Mouse (Mus musculus) heart, embryonic 12.5 days (tissue): ENCODE measurements around the gene Ap5s1. TPM values are rescaled to one million over a fixed set of nuclear protein-coding genes. Genes with fewer than 3 reads are reported as not detected.
A peak's percentile ranks its signal among the peaks of the same experiment; 100 is the strongest.
"Not testable (repeated sequence)": the region's sequence is repeated elsewhere in the genome, so short reads cannot be mapped to it uniquely, and the experiment has no call there.

Experiments used
- ATAC-seq: fragments of 200-750 bp; cut with Nextera tagmentation; 2 replicates; pipeline ENCODE4 v1.8.0; 2017; ENCODE audit warnings: moderate TSS enrichment, moderate library complexity; ENCODE audit not compliant: insufficient number of reproducible peaks, low FRiP score
- H3K27ac ChIP-seq: fragments of 300-500 bp; sonication (generic); 2 replicates; pipeline ENCODE4 v1.5.1; 2016; ENCODE audit warnings: mild to moderate bottlenecking, moderate library complexity; ENCODE audit not compliant: poor library complexity, severe bottlenecking
- H3K27me3 ChIP-seq: fragments of 300-500 bp; sonication (generic); replicated peaks from 2 replicates; pipeline ENCODE4 v1.6.1; 2016; ENCODE audit warnings: mild to moderate bottlenecking, moderate library complexity
- H3K36me3 ChIP-seq: fragments of 300-500 bp; sonication (generic); 2 replicates; pipeline ENCODE4 v1.6.1; 2016; ENCODE audit warnings: mild to moderate bottlenecking, moderate library complexity
- H3K4me1 ChIP-seq: fragments of 300-500 bp; sonication (generic); replicated peaks from 2 replicates; pipeline ENCODE4 v1.6.1; 2016; ENCODE audit warnings: mild to moderate bottlenecking
- H3K4me2 ChIP-seq: fragments of 300-500 bp; sonication (generic); 2 replicates; pipeline ENCODE4 v1.6.1; 2016; ENCODE audit warnings: mild to moderate bottlenecking, moderate library complexity
- H3K4me3 ChIP-seq: fragments of 300-500 bp; sonication (generic); 2 replicates; pipeline ENCODE4 v1.5.1; 2016; ENCODE audit warnings: mild to moderate bottlenecking
- H3K9ac ChIP-seq: fragments of 300-500 bp; sonication (generic); 2 replicates; pipeline ENCODE4 v1.6.1; 2016; ENCODE audit warnings: mild to moderate bottlenecking, moderate library complexity
- H3K9me3 ChIP-seq: fragments of 300-500 bp; sonication (generic); replicated peaks from 2 replicates; pipeline ENCODE4 v1.6.1; 2016; ENCODE audit warnings: mild to moderate bottlenecking, moderate library complexity
- WGBS: fragments of 180-500 bp; shearing (Covaris S2); methylation state at CpG from one replicate; pipeline ENCODE4 v1.1.7; 2016; 5-methylcytosine and 5-hydroxymethylcytosine counted together
- polyA plus RNA-seq: library from polyadenylated mRNA; unstranded; fragments of >200 nt; fragmentation: Nextera tagmentation; extraction: Ambion mirVana; gene quantifications from 2 replicates; pipeline ENCODE4 v1.2.1, GENCODE M21; 2016

Ap5s1 gene
- polyA plus RNA-seq, 1 experiment from 2014 or later = 30.1 TPM

DNA sequence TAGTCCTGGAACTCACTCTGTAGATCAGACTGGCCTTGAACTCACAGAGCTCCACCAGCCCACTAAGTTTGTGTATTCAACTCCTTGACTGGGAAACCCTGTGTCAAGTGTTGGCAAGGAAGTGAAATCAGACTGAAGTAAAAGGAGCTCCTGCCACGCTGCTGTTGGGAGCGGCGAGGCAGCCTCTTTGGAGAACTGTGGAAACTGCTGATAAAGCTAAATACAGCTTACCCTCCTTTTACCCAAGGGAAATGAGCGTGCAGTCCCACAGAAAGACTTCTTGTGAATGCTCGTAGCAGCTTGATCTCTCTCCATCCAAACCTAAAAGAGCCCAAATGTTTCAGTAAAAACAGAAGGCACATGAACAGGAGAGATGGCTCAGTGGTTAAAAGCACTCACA is 15.7 kb downstream of the Ap5s1 start:
- peaks cover 11% of the 10 kb centered on the region for H3K4me1 ChIP-seq
- WGBS = 21% methylated on average over 5 of the region's 5 CpGs
- no peaks in the 10 kb centered on the region for H3K9me3 ChIP-seq
- H3K4me3 ChIP-seq = no peak overlapping the region
- no peak overlapping the region for H3K27ac ChIP-seq
- H3K27me3 ChIP-seq = no peaks in the 10 kb centered on the region
- no peak for ATAC-seq
- H3K9ac ChIP-seq = no peak overlapping the region
- no peaks in the 10 kb centered on the region for H3K36me3 ChIP-seq
- H3K4me2 ChIP-seq = no peak overlapping the region

DNA sequence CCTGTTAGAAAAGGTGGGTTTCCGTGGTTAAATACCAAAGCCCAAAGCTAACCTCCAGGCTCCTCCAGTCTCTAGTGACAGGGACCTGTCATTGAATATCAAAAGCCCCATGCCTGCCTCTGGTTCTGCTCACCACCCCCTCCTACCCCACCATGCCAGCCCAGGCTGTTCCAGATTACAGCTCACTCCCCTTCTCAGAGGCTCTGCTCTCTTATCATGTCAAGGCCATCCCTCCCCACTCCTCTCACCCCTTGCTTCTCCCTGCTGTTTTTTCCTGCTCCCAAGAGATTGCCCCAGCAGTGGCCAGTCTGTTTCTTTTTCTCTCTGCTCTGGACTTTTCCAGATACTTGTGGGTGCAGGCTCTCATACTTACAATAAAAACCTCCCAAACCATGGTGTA is 16.7 kb downstream of the Ap5s1 start:
- Histone ChIP-seq H3K9me3 (no peaks in the 10 kb centered on the region), H3K27me3 (no peaks in the 10 kb centered on the region), H3K36me3 (no peaks in the 10 kb centered on the region), H3K27ac (no peak overlapping the region), H3K9ac (no peak overlapping the region), H3K4me2 (no peak overlapping the region), H3K4me1 (peaks cover 11% of the 10 kb centered on the region), H3K4me3 (no peak overlapping the region)
- WGBS = 52% methylated on average over 1 of the region's 1 CpGs
- peak; percentile 83 for ATAC-seq

GRCm38 (mm10) chr2:131225178-131225577 is 18.3 kb downstream of the Ap5s1 start:
- WGBS = 87% methylated on average over 6 of the region's 6 CpGs
- H3K36me3 ChIP-seq = no peaks in the 10 kb centered on the region
- ATAC-seq = no peak
- H3K27ac ChIP-seq = no peak overlapping the region
- H3K27me3 ChIP-seq = no peaks in the 10 kb centered on the region
- no peak overlapping the region for H3K4me3 ChIP-seq
- no peak overlapping the region for H3K9ac ChIP-seq
- no peak overlapping the region for H3K4me2 ChIP-seq
- peaks cover 9% of the 10 kb centered on the region for H3K4me1 ChIP-seq
- H3K9me3 ChIP-seq = no peaks in the 10 kb centered on the region

DNA sequence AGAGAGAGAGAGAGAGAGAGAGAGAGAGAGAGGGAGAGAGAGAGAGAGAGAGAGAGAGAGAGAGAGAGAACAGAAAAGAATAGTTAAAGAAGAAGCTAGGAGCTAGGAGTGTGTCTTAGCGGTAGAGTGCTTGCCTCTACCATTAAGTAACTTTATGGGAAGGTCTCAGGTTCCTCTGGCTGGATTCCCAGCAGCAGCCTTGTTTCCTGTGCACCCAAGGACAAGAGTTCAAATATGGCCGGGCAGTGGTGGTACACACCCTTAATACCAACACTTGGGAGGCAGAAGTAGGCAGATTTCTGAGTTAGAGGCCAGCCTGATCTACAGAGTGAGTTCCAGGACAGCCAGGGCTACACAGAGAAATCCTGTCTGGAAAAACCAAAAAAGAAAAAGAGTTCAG is 19.8 kb downstream of the Ap5s1 start:
- H3K4me1 ChIP-seq, H3K4me3 ChIP-seq, H3K9me3 ChIP-seq, H3K9ac ChIP-seq, H3K27me3 ChIP-seq, H3K4me2 ChIP-seq, ATAC-seq, H3K27ac ChIP-seq, H3K36me3 ChIP-seq: not testable (repeated sequence)
- 69% methylated on average over 2 of the region's 2 CpGs for WGBS

DNA sequence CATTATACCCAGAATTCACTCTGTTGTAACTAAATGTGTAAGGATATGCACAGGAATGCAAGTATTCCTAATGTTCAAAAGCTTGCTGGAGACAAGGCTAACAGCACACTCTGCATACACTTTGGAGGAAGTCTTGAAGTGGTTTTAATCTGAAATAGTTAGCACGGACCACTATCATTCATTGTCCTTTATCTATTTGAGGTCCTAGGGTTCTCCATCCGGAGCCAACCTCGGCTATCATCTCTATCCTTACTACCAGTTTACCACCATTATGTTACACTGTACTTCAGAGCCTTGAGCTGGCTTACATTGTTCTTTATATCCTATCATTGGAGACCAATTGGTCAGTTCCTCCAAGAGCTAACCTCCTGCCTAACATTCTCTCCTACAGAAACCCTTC is 20.4 kb downstream of the Ap5s1 start:
- Histone ChIP-seq H3K4me2 (no peak overlapping the region), H3K36me3 (no peaks in the 10 kb centered on the region), H3K4me1 (peaks cover 4% of the 10 kb centered on the region), H3K27ac (no peak overlapping the region), H3K27me3 (no peaks in the 10 kb centered on the region), H3K9ac (no peak overlapping the region), H3K4me3 (no peak overlapping the region), H3K9me3 (no peaks in the 10 kb centered on the region)
- 75% methylated on average over 3 of the region's 3 CpGs for WGBS
- ATAC-seq = no peak

GRCm38 (mm10) chr2:131232558-131232957 is 25.7 kb downstream of the Ap5s1 start:
- WGBS = 85% methylated on average over 2 of the region's 2 CpGs
- no peak for ATAC-seq
- no peak overlapping the region for H3K4me2 ChIP-seq
- no peak overlapping the region for H3K27ac ChIP-seq
- H3K4me3 ChIP-seq = no peak overlapping the region
- H3K4me1 ChIP-seq = peaks cover 19% of the 10 kb centered on the region
- H3K9ac ChIP-seq = no peak overlapping the region
- peaks cover 4% of the 10 kb centered on the region for H3K36me3 ChIP-seq
- H3K27me3 ChIP-seq = no peaks in the 10 kb centered on the region
- H3K9me3 ChIP-seq = no peaks in the 10 kb centered on the region

- ATAC-seq = peak; percentile 100
- H3K9ac ChIP-seq = peak within 1 kb of the TSS; percentile 88
- H3K27ac ChIP-seq = peak within 1 kb of the TSS; percentile 67
- H3K9me3 ChIP-seq = no peaks in the 10 kb centered on the region
- no peaks in the 10 kb centered on the region for H3K27me3 ChIP-seq
- peaks cover 4% of the 10 kb centered on the region for H3K36me3 ChIP-seq
- H3K4me1 ChIP-seq = peaks cover 19% of the 10 kb centered on the region
- WGBS = 13% methylated on average over 29 of the region's 29 CpGs
- H3K4me2 ChIP-seq = peak within 1 kb of the TSS; percentile 91
- H3K4me3 ChIP-seq = peak within 1 kb of the TSS; percentile 73
Measured at GRCm38 (mm10) chr2:131233307-131234126, 26.6 kb downstream of the Ap5s1 start, which contains the start of gene Mavs. TSS of gene Mavs (plus strand) at chr2:131234063.

- peaks cover 11% of the 10 kb centered on the region for H3K36me3 ChIP-seq
- H3K27me3 ChIP-seq = no peaks in the 10 kb centered on the region
- peak overlapping the region; percentile 73 for H3K4me3 ChIP-seq
- H3K9ac ChIP-seq = peak overlapping the region; percentile 88
- H3K4me1 ChIP-seq = peaks cover 19% of the 10 kb centered on the region
- H3K4me2 ChIP-seq = peak overlapping the region; percentile 91
- H3K27ac ChIP-seq = peak overlapping the region; percentile 67
- 16% methylated on average over 28 of the region's 28 CpGs for WGBS
- ATAC-seq = peak; percentile 33; the same call in 1 of the 2 replicates
- no peaks in the 10 kb centered on the region for H3K9me3 ChIP-seq
Measured at GRCm38 (mm10) chr2:131234127-131234650, 27.3 kb downstream of the Ap5s1 start.

GRCm38 (mm10) chr2:131234970-131235635 is 28.2 kb downstream of the Ap5s1 start:
- 78% methylated on average over 7 of the region's 7 CpGs for WGBS
- Histone ChIP-seq H3K4me3 (peak overlapping the region; percentile 73; the same call in 1 of the 2 replicates), H3K4me2 (peak overlapping the region; percentile 91), H3K9me3 (no peaks in the 10 kb centered on the region), H3K4me1 (peaks cover 19% of the 10 kb centered on the region), H3K9ac (peak overlapping the region; percentile 88), H3K27me3 (no peaks in the 10 kb centered on the region), H3K36me3 (peaks cover 19% of the 10 kb centered on the region), H3K27ac (no peak overlapping the region)
- no peak for ATAC-seq

GRCm38 (mm10) chr2:131242180-131242579 is 35.3 kb downstream of the Ap5s1 start:
- H3K27me3 ChIP-seq = no peaks in the 10 kb centered on the region
- H3K4me2 ChIP-seq = no peak overlapping the region
- H3K36me3 ChIP-seq = peaks cover 88% of the 10 kb centered on the region
- H3K4me3 ChIP-seq = no peak overlapping the region
- H3K9me3 ChIP-seq = no peaks in the 10 kb centered on the region
- no peak for ATAC-seq
- H3K27ac ChIP-seq = no peak overlapping the region
- H3K4me1 ChIP-seq = no peaks in the 10 kb centered on the region
- H3K9ac ChIP-seq = no peak overlapping the region

DNA sequence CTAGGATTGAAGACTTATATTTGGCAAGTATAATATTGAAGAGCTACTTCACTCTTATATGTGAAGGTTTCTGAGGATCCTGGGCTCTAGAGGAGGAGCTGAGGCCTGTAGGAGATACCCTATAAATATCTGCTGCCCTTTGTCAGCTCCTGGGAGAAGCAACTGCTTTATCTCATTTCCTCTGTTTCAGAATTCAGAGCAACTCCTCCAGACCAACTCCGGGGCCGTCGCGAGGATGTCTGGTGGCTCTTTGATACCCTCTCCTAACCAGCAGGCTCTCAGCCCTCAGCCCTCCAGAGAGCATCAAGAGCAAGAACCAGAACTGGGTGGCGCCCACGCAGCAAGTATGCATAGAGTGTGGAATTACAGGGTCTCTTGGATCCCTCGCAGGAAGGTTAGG is 36.1 kb downstream of the Ap5s1 start:
- Histone ChIP-seq H3K4me1 (no peaks in the 10 kb centered on the region), H3K9me3 (no peaks in the 10 kb centered on the region), H3K9ac (no peak overlapping the region), H3K27me3 (no peaks in the 10 kb centered on the region), H3K4me3 (no peak overlapping the region), H3K4me2 (no peak overlapping the region), H3K27ac (no peak overlapping the region), H3K36me3 (peaks cover 91% of the 10 kb centered on the region)
- ATAC-seq = no peak
- WGBS = 51% methylated on average over 7 of the region's 7 CpGs
